Mouse (Mus musculus): ENCODE results near the gene Uri1.

Gene Uri1

DNA sequence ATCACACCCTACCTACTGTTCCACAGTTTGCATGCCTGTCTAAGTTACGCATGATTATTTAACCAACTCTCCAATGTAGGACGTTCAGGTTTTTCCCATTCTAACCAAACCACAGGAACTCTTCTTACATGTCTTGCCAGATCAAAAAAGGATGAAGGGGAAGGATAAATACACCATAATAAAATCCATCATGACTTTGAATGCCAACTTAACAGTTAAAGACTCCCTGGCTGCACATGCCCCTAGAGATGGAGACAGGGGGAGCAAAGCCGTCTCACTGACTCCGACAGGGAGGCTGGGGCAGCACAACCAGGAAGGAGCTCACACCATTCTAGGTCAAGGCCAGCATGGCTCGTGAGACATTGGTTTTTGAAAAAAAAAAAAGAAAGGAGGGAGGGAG is 8.0 kb downstream of the Uri1 start:
- no peak for DNase-seq (ENCODE audit: low read depth, low spot score)

DNA sequence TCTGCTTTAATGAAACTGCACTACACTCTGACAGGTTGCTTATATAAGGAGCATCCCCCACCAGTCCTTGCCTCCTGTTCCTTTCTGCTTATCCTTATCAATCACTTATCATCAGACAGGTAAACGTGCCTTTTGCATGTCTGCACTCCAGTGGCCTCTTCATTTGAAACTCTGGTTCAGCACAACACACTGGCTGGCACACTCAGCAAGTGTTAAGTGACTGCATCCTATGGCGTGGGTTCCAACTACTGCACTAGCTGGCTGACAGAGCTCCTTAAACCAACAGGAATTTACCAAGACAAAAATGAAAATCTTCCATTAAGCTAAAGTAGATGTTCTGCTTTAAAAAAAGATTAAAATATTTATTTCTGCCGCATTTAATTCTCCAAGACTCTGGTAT is 9.4 kb downstream of the Uri1 start:
- DNase-seq (ENCODE audit: low read depth, low spot score), result no peak

DNA sequence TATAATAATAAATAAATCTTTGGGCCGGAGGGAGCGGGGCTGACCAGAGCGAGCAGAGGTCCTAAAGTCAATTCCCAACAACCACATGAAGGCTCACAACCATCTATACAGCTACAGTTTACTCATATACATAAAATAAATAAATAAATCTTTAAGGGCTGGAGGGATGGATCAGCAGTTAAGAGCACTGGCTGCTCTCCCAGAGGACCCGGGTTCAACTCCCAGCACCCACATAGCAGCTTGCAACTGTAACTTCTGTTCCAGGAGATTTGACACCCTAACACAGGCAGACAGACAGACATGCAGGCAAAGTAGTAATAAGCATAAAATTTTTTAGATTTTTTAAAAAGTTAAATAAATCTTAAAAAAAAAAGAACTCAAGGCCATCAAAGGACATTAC is 10.5 kb downstream of the Uri1 start:
- no peak for DNase-seq (ENCODE audit: low read depth, low spot score)

DNA sequence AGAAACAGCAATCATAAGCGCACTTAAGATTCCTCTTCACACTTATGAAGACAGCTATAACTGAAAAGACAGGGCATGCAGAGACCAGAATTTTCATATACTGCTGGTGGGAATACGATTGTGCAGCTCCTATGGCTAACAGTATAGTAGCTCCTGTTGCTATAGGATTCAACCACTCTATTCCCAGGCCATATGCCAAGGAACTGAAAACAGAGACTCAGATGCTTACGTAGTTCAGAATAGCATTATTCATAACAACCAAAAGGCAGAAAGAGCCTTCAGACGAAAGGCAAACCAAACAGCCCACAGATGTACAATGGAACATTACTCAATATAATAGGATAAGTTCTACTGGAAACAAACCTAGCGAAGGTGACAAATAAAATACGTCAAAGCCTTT is 15.0 kb downstream of the Uri1 start:
- DNase-seq (ENCODE audit: low read depth, low spot score), result no peak

DNA sequence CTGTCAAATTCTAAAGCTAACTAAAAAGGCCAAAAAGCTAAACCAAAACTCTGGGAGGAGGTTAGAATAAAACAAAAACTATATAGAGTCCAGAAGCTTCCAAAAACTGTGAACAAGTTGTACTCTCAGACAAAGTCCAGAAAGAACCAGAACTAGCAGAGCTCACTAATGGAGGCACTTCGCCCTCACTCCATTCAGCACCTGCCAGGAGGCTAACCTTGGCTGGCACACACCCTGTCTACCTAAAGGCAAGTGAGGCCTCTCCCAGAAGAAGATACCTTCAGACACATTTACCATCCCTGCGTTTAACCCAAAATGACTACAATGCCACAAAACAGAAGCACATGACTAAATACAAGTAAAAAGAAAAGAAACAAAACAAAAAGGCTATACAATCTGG is 20.9 kb downstream of the Uri1 start:
- no peak for DNase-seq (ENCODE audit: low read depth, low spot score)

DNA sequence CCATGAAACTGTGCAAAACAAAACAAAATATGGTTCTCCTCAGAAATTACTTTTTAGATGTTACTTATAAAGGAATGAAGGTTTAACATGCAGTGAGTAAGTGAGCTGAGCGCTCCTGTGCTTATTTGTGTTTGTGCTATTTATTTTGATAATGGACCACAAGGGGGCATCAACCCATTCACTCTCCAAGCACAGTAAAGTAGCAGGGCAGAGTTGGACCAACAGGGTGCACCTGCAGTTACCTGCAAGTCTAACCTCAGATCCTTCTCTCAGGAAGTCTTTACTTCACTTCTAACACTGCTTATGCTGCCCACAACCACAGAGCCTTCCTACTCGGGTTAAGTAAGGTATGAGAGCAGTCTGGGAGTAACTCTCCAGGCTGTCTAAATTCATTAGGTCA is 23.7 kb downstream of the Uri1 start:
- DNase-seq (ENCODE audit: low read depth, low spot score), result no peak

DNA sequence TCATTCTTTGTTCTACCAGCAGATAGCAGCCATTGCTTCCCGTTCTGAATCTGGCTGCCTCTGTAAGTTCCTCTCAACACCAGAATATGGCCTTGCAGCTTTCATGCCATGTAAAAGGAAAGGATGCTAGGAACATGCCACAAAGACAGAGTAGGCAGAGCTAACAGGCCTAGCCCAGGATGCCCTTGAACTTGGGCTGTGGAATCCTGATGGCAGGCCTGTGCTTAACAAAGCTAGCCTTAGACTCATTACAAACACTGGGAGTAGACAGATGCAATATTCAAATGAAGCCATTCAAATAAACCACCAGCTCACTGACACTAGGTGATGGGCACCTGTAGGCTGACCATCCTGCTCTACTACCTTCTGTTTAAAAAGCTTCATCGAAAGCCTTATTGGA is 30.5 kb downstream of the Uri1 start:
- DNase-seq (ENCODE audit: low read depth, low spot score), result no peak

DNA sequence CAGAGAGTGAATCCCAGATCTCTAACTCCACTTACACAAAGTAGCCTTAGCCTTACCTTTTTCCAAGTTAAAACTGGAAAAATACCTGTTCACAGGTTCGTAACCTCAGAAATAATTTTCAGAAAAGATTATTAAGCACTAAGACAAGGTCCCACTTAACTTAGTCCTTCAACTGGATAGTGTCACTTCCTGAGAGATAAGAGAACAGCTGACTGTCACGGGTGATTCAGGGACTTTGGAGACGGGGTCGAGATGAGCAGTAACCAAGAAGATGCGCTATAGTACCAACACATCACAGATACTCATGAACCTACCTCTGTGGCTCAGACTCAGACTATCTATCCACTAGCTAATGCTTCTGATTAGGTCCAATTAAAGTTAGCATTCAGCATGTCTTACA is 38.5 kb downstream of the Uri1 start:
- no peak for DNase-seq (ENCODE audit: low read depth, low spot score)

DNA sequence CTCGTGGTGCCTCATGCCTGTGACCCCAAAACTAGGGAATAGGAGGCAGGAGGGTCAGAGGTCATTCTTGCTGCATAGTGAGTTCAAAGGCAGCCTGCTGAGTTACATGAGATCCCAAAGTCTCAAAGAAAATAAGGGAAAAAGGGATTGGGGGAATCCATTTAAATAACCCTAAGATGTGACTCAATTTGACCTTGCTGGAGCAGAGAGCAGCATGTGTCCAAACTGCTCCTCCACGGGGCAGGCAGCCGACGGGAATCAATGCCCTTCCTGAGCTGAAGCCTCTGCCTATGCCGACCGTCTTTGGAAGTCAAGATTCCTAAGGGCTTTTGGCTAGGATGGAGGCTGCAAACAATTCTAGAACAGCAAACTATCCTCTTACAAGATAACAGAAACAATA is 39.9 kb downstream of the Uri1 start:
- no peak for DNase-seq (ENCODE audit: low read depth, low spot score)

DNA sequence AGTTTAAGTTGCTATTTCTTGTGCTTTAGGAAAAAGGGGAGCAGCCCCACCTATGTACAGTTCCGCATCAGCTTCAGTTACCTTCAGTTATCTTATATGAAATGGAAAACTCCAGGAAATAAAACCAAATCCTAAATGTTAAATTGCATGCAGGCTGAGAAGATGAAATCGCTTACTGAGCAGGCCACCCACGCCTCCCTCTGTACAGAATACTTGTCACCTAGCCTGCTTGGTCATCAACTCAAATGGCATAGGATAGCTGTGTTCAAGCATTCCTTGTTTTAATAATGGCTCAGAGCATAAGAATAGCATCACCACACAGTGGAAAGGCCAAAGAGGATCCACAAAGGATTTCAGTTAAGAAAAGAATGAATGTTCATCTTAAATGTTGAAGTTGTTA is 43.6 kb downstream of the Uri1 start:
- DNase-seq (ENCODE audit: low read depth, low spot score), result no peak

DNA sequence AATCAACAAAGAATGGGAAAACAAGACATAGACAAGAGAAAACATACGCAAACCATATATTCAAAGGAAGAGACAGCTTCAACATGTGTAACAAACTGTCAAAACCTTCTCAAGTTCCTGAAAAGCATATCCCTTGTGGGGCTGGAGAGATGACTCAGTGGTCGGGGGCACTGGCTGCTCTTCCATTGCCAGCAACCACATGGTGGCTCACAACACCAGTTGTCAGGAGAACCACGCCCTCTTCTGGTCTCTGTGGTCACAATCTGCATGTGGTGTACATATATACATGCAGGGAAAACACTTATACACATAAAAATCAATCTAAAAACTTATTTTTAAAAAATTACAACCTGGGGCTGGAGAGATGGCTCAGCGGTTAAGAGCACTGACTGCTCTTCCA is 44.9 kb downstream of the Uri1 start:
- DNase-seq (ENCODE audit: low read depth, low spot score), result no peak

DNA sequence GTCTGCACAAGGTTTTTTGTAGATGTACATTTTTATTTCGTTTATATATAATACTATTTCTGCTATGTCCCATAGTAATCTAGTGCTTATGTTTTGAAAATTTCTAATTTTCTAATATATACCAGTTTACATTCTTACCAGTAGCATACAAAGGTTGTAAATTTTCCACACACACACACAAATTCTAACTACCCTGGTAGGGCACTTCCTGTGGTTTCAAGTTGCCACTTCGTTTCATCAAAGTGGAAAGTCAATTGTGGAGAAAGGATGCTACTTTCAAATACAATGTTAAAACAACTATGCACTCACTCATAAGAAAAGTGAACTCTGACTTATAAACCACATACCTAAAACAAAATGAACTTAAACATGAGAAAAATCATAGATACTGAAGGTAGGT is 45.7 kb downstream of the Uri1 start:
- no peak for DNase-seq (ENCODE audit: low read depth, low spot score)

DNA sequence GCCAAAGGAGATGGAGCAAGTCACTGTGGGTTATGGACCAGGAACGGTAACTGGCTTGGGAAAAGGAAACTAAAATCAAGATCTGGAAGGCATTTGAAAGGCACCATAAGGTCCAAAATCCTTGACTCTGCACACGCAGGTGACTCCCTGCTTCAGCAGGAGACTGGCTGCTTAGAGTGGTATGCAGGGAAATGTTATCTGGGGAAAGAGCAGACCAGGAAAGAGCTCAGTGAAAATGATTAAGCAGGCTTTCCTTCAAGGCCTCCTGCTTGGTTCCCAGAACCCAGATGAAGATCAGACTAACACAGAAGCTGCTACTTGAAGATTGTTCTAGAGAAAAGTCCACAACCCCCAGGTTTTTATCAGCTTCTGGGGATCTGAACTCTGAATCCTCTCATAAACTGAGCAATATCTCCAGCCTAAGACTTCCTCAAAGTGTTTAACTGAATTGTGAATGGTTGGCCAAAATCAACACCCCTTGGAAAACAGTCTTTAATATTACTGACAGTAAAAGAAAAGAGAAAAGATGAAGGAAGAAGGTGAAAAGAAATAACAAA is 50.3 kb downstream of the Uri1 start:
- DNase-seq (ENCODE audit: low read depth, low spot score), result no peak

DNA sequence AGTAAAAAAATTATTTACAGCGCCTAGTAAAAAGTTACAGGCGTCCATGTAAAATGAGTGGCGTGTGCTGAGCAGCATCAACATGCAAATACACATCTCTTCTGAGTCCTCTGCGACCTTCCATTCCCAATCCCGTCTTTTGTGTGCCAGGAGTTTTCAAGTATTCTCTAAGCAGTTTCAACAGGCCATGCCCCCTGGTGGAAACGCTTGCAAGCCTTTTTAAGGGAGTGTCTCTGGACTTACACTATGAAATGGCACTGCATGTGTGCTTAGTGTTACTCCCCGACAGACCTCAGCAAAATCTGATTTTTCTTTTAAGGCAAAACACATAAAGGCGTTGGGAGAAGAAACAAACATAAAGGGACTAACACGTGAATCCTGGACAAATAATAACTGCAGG is 50.8 kb downstream of the Uri1 start:
- no peak for DNase-seq (ENCODE audit: low read depth, low spot score)

DNA sequence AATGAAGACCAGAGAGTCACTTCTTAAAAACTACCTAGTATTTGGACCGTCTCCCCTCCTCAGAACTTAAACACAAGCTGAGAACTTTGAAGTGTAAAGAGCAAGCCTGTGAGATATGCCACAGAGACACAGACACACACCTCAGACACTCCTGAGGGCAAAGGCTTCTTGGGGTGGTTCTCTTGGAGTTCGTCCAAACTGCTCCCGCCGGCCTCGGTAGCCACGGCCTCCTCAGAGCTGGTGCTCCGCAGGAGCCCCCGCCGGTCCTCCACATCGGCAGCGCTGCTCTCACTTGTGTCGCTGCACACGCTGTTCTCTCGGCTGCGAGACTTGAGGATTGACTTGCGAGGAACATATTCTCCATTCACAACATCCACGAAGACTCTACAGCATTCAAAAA is 61.0 kb downstream of the Uri1 start:
- DNase-seq (ENCODE audit: low read depth, low spot score), result no peak

DNA sequence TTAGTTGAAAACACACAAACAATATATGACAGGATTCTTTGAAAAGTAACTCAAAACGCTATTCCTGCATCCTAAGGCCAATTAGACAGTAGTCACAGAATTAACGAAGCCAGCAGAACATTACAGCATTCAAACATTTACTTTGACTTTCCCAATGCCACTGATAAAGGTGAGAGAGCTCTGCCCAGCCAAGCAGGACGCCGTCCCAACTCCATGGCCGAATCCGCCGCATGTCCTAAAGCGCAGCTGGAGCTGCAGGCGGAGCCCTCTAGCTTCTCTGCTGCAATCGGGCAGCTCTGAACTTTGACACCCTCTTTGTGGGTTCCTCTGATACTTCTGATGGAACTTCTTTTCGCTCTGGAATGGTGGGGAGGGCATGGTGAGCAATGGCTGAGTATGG is 62.1 kb downstream of the Uri1 start:
- DNase-seq (ENCODE audit: low read depth, low spot score), result no peak

DNA sequence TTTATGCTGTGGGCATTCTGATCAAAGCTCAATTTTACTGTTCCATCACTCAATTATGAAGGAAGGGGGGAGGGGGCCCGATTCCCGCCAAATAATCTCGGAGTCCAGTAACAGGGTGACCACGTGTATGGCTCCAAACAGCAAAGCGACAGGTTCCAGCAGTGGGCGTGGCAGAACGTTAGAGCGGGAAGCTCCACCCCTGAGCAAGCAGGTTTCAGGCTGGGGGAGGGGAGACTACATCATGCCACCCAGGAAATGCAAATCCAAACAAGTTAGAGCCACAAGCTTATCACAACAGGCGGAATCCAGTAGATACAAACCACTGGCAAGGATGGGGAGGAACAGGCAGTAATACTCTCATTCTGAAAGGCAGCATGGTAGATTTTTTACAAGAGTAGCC is 71.5 kb downstream of the Uri1 start:
- no peak for DNase-seq (ENCODE audit: low read depth, low spot score)

DNA sequence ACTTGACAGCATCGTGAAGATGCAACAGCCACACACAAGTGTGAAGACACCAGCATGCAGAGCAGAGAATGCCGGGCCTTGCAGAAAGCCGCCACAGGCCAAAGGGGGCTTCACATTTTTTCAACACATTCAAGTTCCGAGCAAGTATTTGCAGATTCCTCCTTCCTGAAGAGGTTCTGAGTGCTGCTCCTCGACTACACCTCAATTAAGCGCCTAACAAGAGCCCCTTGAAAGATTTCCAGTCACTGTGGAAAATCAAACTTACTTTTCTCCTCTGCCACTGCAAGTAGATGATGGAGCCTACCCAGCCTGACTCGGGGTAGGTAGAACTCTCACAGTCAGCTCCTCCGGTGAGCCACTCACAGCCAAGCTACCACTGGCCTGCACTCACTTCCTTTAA is 86.9 kb downstream of the Uri1 start:
- DNase-seq (ENCODE audit: low read depth, low spot score), result no peak

DNA sequence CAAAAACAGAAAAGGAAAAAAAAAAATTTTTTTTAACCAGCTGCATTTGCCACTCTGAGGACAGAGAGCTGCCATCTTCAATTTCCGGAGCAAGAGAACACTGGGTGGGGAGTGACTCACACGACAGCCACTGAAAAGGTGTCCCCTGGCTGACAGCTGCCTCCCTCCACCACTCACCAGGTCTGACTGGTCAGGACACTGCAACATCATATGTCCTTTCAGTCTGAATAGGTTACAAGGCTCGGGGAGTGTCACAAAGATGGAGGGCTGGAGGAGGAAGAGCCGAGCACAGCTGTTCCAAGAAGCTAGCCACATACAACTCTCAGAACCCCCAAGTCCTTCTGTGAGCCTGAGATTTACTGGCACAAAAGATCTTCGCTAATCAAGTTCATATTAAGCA is 87.6 kb downstream of the Uri1 start:
- DNase-seq (ENCODE audit: low read depth, low spot score), result no peak

DNA sequence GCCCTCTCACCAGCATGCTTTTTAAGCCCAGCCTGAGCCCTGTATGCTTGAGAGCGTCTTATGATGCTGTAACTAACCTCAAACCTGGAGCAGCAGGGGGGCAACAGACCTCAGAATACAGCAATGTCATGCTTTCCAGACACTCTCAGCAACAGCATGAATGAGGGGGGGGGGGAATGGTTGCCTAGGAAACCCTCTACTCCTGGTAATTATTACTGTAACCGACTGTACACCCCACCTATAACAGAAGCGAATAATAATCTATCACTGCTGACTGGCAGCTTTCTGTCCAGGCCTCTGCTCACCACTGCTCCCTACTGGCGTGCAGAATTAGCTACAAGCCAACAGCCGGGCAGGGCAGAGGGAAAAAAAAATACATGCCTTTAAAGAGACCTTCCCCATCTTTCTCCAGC is 88.6 kb downstream of the Uri1 start:
- peak; percentile 51 for DNase-seq (ENCODE audit: low read depth, low spot score)

DNA sequence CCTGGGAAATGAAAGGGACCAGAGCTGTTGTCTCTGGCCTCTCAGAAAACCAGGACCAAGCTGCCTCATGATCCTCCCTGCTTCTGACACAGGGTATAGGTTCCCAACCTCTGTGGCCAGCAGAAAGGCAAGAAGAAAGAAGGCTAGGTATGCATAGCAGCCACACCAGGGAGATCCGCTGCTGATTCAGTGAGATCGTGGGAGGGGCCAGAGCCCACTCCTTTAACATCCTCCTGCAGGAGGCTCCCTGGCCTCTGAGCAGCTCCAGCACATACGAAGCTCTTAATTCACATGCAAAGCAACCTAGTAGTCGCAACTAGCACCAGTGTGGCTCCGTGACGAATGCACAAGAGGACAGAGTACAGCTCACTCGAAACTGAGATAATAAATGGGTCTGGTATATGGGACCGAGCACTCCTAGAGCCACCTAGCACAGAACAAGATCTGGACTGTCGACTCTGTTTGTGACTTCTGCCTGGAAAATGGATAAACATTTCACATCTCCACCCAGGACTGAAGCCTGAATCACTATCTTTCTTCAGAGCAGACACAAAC is 89.5 kb downstream of the Uri1 start:
- no peak for DNase-seq (ENCODE audit: low read depth, low spot score)

DNA sequence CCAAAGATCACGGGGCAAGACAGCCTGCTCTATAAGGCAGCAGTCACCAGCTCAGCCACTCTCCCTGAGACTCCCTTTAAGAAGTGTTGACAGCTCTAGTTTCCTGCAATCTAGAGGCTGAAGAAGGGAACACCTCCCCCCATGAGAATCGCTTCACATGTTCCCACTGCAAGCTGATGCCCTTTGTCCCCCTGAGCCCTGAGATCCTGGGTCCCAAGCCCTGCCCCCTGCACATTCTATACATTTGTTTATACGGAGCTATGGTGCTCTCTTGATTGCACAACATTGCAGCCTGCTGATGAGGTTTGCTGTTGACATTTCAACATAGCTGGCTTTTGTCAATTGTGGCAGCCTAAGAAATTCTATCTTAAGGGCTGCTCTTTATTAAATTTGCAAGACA is 91.7 kb downstream of the Uri1 start:
- DNase-seq (ENCODE audit: low read depth, low spot score), result no peak

DNA sequence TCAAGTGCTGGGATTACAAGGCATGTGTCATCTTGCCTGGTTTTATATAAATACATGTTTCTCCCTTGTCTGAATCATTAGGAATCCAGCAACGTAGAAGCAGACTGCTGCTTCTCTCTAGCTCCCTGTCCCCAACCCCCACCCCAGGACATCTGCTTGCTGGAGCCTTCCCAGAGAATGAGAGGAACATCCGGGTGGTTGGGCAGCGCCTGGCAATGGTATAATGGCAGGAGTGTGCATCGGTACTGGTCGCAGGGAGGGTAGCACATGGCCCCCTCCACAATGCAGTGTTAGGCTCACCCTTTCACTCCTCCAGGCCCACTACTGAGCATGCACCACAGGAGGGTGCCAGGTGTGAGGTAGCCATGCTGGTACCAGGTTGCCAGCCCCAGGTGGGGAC is 93.6 kb downstream of the Uri1 start:
- no peak for DNase-seq (ENCODE audit: low read depth, low spot score)

DNA sequence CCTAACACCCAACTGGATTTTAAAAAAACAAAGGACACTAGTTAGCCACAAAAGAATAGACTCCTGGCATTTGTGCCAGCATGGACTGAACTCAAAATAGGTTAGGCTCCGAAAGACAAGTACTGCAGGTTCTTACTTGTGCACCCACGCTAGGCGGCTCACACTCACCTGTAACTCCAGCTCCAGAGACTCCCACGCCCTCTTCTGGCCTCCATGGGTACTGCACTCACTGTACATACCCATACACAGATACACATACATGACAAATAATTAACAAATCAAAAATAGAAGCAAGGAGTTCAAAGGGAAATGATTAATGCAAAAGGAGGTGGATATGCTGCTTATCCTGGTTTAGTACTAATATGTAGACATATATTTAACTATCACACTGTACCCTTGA is 100.4 kb downstream of the Uri1 start:
- no peak for DNase-seq (ENCODE audit: low read depth, low spot score)

Measured in embryo, embryonic 11.5 days (tissue).